Mouse (Mus musculus) spleen, postnatal 10 days (tissue): ENCODE measurements around the gene Dohh.
A peak's percentile ranks its signal among the peaks of the same experiment; 100 is the strongest.

Experiments used
- DNase-seq, 2 experiments: peaks; one replicate each; pipeline ENCODE4 v3.0.0; 2021 to 2022; ENCODE audit warnings: low spot score in 2 of 2

Dohh gene

DNA sequence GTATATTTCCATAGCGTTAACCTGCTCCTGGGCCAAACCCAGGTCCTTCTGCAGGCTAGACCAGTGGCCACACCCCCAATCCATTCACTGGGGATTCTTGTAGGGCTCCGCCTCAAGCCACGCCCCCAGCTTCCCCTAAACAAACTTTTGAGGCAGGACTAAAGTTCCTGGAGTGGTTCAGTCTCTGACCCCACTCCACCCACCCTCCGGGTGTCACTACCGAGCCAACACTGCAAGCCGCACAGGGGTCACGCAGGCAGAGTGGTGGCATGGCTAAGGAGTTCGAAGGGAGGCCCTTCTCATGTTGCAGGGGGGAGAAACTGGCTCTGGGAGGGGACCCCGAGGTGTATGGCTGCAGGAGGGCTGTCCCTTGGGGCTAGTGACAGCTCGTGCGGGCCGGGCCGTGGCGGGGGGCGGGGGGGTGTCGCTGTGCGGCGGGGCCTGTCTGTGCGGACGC, 45.4 kb downstream of the Dohh start:
- DNase-seq, result peak; percentile 74 to 90

GRCm38 (mm10) chr10:81430141-81430830, 46.1 kb downstream of the Dohh start:
- DNase-seq, result peak; percentile 78 to 84

DNA sequence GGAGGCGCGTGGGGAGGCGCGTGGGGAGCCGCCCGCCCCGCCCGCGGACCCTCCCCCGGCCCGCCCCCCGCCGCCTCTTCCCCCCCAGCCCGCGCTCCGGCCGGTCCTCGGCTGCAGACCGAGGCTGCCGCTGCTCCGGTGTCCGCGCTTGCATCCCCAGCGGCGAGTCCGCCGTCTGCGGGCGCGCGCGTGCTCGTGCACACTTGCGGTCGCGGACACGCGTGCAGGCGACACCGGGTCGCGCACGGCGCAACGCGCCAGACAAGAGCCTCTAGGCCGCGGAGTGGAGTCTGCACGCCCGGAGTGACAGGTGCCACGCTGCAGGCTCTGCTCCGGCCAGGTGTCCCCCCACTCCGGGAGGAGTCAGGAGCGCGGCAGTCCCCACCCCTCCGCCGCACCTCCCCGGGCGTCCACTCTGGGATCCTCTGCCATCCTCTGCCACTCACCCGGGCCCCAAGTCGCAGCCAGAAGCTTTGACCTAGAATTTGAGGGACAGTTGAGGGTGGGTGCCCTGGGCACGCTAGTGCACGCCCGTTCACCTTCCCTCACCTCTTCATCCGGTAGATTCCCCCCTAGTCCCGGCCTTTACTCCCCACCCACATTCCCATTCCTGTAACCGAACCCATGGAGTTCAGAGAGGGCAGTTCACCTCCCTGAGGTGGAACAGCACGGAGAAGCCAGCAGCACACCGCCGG, 46.8 kb downstream of the Dohh start:
- peak; percentile 46 to 69 for DNase-seq

GRCm38 (mm10) chr10:81431526-81432168, 47.4 kb downstream of the Dohh start:
- DNase-seq, result peak; percentile 10 to 51

DNA sequence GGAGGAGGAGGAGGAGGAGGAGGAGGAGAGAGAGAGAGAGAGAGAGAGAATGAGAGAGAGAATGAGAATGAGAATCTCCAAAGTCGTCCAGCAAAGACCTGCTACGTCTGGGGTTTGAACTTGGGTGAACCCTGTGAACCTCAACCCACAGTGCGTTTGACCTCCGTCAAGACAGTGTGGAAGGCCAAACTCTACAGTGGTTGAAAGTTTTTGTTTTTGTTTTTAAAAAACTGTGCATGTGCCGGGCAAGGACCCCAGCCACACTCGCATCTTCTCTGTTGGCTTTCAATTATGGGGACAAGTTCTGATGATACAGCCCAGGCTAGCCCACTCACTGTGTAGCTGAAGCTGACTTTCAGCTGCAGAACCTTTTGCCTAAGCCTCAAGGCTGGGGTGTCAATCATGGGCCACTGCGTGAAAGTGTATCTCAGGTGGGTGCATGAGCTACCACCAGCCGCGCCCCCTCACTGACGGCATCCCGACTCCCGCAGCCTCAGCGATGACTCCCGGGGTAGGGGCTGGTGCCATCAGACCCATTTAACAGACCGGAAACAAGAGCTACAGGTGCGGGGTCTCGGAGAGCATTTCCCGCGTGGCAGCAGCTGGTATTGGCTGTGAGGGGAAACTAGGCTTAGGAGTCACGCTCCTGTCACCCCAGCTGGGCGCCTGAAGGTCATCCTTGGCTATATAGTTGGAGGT, 48.1 kb downstream of the Dohh start:
- DNase-seq, result peak in 1 of 2 experiments; percentile 10

GRCm38 (mm10) chr10:81432868-81433262, 48.6 kb downstream of the Dohh start:
- peak; percentile 75 to 92 for DNase-seq

- peak; percentile 35 to 68 for DNase-seq
These were observed 49.5 kb downstream of the Dohh start for GRCm38 (mm10) chr10:81433541-81434289.

GRCm38 (mm10) chr10:81434361-81435263, 50.4 kb downstream of the Dohh start:
- peak in 1 of 2 experiments; percentile 57 for DNase-seq

DNA sequence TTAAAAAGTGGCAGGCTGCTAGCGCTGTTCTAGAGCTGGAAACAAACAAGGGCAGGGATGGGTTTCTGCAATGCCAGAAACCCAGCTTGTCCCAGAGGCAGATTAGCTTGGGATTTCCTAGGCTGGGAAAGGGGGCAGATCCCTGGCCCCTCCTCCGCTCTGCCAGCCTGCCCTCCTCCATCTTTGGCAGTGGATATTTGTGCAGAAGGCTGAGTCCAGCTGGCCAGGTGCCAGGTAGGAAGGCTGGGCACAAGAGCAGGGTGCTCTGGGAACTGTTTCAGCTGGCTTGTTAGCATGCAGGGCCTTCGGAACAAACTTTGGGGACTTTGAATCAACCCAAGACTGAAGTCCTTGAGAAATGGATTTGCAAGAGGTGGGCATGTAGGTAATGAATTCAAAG, 51.2 kb downstream of the Dohh start:
- peak in 1 of 2 experiments; percentile 24 for DNase-seq
